Mouse (Mus musculus) T-helper 1 cell (primary cell): Measurements from ENCODE around the gene Nrip2.

Source experiments
- in situ Hi-C: fragments of 300-600 bp; cut with MboI, MseI; formaldehyde crosslinking; loops from one replicate; pipeline ENCODE4 v1.15.1; 2025; ENCODE audit warnings: high pct_unique_total_duplicates

The Nrip2 gene

DNA sequence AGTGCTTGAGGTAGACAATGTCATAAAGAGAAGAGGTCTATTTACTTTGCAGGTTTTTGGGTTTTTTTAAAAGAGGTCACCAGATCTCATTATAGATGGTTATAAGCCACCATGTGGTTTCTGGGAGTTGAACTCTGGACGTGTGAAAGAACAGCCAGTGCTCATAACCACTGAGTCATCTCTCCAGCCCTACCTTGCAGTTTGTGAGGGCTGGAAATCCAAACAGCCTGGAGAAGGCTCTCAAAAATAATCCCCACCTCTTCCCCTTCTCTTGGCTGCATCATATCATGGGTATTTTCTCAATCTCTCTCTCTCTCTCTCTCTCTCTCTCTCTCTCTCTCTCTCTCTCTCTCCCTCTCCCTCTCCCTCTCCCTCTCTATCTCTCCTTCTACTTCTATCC, 8.4 kb upstream of the Nrip2 start:
- in situ Hi-C loops = no loop called here

DNA sequence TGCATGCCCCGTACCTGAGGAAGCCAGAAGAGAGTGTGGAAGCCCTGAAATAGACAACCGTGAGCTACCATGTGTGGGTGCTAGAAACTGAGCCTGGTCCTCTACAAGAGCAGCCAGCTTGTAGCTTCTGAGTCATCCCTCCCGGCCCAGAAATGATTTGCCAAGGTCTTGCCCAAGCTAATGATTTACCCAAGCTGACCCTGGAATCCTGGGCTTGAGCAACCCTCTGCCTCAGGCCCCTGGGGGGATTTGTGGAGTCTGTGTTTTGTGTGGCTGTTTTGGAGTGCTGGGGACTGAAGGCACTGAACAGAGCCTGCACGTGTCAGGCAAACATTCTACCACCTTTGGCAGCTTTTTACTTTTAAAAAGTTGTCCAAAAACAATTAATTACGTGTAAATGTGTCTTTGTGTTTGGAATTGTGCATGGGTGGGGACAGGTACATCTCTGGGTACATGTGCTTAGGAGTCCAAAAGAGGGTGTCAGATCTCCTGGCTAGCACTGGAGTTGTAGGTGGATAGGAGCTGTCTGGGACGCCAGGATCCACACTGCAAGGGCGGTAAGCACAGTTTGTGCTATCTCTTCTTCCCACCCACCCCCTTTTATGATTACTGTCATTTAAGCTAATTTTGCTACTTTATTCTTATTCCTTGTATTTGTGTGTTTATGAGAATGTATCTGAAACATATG, 1.4 kb upstream of the Nrip2 start:
- in situ Hi-C loops = no loop called here

DNA sequence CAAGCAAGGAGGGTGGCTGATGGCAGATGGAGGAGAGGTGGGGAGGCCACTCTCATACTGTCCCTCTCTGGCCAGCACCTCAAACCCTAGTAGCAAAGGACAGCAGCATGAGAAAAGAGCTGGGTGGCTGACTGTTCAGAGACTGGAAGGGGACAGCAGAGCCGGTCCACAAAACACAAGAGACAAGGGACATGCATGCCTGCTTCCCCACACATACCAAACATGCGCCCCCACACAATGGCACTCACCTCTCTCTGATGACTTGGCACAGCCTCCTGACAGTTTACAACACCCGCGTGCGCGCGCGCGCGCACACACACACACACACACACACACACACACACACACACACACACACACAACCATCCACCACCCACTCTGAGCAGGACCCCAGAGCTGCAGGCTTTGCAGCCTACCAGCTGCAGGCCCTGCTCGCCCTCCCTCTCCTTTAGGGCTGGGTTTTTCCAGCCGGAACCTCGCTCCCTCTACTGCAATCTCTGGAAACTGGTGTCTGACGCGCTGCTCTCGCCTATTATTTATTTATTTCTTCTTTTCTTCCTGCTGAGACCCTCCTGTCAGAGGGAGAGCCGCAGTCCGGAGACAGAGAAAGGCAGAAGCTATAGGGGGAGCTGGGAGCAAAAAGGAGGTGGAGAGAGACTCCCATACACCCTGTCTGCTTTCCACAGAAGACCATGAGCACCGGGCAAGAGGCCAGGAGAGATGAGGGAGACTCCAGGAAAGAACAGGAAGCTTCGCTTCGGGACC, 507 bp downstream of the Nrip2 start:
- in situ Hi-C loops = no loop called here

DNA sequence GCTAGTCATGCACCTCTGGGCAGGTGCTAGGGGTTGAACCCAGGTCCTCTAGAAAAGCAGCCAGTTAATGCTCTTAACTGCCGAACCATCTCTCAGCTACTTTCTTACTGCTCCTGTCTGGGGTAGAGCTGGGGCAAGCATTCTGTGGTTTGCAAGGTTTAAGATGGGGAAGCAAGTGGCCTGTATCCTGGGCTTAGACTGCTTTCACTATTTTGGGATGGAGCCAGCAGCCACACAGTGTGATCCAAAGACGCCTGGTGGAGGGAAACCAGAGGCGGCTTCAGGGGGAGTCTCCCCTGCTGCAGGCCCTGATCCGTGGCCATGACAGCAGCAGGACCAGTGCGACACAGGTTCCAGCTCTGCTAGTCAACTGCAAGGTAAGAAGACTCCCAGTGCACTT, 5.6 kb downstream of the Nrip2 start:
- in situ Hi-C loops = loop anchor here (5.0 kb wide), 1 partner anchor 77 kb away; no protein-coding TSS in a partner anchor

DNA sequence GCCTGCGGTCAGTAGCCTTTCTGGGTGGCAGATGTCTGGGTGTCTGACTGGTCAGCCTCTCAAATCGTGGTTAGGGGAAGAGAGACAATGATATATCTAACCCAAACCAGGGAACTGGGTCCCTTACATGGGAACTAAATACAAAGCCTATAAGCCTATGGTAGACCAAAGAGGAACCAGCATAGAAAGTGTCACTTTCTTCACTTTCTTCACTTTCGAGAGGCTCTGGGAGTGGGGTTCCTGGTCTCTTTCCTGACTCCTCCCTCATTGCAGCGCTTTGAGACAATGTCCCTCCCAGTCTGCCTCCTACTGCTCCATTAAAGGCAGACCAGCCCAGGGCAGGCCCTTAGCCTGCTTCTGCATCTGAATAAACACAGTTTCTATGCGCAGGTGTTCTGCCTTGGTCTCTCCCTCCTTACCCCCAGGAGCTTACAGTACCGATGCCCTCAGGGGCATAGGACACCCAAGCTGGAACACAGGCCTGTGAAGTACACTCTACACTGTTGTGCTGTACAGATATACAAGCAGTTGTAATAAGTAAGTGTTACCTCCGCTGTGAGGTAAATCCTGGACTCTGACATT, 9.5 kb downstream of the Nrip2 start:
- in situ Hi-C loops = loop anchor here (5.0 kb wide), 1 partner anchor 81 kb away; no protein-coding TSS in a partner anchor

DNA sequence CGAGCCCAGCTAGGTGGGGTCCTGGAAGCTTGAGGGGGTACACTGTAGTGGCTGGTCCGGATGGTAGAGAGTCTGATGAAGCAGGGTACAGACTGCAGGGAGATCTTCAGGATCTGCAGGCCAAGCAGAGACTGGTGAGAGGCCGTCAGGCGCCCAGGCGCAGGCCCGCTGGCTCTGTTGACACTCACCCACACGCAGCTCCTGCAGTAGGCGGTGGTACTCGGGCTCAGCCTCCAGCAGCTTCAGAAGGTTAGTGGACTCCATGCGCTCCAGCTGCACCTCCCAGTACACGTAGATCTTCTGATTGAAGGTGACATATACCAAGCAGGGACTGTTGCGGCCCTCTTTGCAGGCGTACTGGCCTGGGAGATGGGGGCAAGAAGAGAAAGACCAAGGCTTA, 11.2 kb downstream of the Nrip2 start:
- in situ Hi-C loops = no loop called here

DNA sequence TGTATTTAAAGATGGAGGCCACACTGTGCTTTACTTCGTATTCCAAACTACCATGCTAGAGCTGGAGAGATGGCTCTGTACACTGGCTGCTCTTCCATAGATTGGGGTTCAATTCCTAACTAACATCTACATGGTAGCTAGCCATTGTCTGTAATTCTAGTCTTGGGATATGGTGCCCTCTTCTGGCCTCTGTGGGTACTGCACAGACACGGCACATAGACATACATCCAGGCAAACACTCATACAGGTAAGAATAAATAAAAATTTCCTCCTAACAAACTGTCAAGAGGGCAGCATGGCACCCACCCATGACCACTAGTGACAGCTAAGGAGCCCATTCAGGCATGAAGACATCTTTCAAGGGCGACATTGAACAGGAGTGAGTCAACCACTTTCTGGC, 12.0 kb downstream of the Nrip2 start:
- in situ Hi-C loops = no loop called here

DNA sequence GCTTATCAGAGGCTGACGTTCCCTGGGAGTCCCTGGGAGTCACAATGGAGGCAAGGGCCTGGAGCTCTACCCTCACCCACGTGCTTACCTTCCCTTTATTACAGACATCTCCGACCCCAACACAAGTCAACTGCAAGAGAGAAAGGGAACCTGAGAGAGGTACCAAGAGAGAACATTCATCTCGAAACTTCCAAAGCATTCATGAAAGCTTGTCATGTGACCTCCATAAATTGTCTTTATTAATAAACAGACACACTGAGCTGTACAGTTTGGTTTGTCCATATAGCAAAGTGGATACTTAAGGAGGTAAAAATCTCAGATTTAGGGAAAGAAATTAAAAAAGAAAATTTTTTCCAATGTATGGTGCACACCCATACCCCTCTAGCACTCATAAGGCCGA, 17.1 kb downstream of the Nrip2 start:
- in situ Hi-C loops = no loop called here

DNA sequence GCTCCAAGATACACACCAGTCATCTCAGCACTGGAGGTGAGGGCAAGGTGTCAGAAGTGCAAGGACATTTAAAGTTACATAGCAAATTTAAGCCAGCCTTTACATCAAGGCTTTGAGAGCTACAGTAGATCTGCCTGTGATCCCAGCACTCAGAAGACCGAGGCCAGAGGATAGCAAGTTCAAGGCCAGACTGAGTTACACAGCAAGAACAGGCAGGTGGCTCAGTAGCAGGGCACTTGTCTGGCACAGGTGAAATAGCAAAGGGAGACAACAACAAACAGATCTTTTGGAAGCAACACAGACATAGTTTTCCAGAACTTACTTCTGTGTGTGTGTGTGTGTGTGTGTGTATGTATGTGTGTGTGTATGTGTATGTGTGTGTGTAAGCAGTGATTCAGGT, 19.0 kb downstream of the Nrip2 start:
- in situ Hi-C loops = no loop called here

DNA sequence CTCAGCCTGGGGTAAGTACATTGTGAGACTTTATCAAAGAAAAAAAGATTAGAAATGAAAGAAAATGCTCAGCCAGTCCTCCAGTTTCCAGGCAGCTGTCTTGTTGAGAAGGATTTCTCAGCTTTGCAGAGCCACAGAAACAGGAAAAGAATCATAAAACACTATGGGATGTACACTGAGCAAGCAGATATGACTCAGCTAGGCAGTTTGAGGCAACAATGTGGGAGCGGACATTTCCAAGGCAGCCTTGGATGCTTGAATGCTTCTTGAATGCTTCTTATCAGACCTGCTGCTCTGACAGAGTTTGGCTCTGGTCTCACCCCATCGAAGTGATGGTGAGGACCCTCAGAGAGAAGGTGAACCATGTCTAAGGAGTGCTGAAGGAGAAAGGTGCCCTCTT, 21.9 kb downstream of the Nrip2 start:
- in situ Hi-C loops = no loop called here

DNA sequence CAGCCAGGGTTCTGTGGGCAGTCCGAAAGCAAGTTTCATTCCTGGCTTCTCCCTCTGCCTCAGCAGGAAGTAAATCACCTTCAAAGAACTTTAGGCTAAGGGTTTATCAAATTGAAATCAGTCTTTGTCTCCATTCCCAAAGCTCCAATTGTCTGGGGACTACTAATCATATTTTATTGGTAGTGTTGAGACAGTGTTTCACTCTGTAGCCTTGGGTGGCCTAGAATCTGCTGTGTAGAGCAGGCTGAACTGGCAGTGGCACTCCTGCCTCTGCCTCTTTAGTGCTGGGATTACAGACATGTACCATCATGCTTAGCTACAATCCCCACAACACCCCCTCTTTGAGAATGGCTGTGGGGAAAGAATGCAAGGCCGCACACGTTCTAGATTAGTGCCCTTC, 22.4 kb downstream of the Nrip2 start:
- in situ Hi-C loops = no loop called here

DNA sequence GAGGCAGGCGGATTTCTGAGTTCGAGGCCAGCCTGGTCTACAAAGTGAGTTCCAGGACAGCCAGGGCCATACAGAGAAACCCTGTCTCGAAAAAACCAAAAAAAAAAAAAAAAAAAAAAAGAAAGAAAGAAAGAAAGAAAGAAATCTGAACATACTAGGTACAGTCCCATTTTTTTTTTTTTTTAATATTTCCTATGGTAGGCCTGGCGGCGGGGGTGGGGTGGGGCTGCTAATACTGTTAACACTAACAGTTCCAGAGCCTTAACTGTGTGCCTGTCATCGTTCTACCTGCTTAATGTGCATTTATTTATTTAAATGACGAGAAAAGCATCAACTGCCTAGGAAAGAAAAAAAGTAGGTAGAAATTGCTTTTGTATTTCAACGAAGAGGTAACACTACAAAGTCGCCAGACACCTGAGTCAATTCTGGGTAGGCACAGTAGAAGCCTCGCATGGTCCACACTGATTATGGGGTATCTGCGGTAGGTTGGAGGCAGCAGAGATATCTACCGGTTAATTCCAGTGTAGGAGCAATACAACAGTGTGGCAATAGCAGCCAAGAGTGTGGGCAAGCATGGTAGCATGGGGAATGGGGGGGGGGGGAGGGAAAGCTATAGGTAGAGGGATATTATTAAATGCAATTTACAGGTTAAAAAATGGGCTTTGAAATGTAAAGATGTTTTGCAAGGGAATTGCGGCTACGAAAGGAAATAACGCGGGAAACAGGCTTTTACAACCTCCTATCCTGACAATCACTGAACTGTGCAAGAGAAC, 24.6 kb downstream of the Nrip2 start:
- in situ Hi-C loops = no loop called here

DNA sequence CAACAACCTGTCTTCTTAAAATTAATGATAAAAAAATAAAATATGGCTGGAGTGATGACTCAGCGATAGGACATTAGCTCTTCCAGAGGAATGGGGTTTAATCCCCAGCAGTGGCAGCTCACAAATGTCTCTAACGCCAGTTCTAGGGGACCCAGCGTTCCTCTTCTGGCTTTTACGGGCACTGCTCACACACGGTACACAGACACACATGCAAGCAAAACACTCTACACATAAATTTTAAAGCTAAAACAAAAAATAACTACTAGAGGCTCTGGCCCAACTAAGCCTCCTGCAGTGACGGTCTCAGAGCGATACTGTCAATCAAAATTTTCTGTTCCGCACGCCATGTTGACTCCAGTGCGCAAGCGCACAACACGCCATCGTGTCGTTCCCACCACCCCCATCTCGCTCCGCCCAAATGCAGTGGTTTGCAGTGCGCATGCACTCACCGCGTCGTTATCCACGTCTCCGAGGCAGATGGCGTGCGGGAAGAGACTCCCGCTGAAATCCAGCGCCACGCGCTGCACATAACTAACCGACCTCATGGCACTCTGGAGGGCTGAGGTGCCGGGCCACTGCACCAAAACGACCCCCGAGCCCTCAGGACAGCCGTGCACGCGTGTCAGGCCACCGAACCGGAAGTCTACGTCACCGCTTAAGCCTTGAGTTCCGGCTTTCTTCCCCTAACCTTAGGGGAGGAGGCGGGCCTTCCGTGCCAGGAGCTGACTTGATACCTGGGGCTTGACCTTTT, 25.3 kb downstream of the Nrip2 start, which contains the start of gene Itfg2:
Gene Itfg2, minus strand, starts transcription at position 663 of the 751 bp plus-strand sequence.
- in situ Hi-C loops = no loop called here

DNA sequence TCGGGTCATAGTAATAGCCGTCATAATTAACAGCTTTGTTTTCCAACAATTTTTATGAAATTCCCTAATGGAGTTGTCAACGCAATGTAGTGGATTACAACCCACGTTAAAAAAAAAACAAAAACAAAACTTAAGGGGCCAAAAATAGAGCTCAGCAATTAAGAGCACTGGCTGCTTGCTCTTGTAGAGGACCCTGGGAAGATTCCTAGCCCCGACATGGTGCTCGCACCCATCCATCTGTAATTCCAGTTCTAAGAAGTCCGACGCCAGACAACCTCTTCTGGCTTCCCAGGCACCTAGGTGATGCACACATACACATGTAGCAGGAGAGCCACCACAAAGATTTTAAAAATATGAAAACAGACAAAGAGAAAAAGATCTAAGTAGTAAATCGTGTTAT, 25.9 kb downstream of the Nrip2 start:
- in situ Hi-C loops = no loop called here

DNA sequence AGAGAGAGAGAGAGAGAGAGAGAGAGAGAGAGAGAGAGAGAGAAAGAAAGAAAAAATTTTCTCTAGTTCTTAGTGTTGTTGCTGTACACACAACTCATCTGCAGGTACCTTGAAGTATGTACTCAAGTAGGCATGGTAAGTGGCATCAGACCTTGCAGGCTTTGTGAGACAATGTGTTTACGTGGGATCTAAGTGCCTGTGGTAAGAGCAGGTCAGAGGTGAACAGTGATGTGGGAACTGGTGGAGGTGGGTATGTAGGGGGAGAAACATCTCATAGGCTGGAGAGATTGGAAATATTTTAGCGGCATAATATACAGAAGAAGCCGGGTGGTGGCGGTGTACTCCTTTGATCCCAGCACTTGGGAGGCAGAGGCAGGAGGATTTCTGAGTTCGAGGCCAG, 28.5 kb downstream of the Nrip2 start:
- in situ Hi-C loops = no loop called here

DNA sequence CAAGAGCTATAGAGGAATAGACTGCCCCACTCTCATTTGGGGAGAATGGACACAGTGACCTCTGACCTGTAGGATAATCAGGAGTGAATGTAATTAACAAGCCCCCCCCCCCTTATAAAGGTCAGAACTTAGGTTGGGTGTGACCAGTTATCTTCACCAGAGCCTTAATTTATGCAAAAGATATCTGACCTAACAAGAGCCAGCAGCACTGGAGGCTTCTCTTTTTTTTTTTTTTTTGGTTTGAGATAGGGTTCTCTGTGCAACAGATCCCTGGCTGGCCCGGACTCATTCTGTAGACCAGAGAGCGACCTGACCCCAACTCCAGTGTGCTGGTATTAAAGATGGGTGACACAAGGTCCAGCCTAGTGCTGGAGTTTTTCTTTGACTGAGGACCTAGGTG, 30.2 kb downstream of the Nrip2 start:
- in situ Hi-C loops = no loop called here

DNA sequence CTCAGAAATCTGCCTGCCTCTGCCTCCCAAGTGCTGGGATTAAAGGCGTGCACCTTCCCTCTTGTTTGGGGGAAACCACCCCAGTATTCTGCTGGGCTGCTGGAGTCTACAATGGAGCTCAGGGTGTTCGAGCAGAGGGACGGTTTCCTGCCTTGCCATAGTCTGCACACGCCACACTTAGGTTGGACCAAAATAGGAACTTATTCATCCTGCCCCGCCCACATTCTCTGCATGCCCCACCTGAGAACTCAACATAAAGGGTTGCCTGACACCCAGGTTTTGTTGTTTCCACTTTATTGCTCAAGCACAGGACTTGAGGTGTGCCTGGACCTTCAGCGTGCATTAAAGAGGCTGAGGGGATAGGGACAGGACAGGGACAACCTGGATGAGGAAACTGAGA, 30.7 kb downstream of the Nrip2 start:
- in situ Hi-C loops = loop anchor here (10.0 kb wide), 1 partner anchor 985 kb away; no protein-coding TSS in a partner anchor

DNA sequence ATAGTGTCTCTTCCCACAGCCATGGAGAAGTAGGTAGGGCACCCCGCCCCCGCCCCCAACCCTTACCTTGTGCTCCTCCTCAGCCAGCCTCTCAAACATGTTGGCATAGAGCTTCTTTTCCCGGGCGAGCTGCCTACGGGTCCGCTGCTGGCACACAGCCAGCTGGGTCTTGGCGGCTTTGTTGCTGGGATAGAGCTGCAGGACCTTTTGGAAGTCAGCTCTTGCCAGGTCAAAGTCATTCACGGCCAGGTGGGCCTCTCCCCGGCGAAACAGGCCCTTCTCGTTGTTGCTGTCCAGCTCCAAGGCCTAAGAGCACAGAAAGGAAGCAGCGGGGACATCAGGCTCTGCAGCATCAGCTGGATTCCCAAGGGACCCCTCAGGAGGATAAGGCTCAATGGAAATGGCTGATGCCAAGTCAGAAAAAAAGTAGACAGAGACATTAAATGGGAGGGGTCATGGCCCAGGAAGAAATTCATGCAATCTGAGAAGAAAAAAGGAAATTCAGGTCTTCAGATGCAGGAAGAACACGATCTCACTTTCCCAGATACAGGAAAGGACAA, 33.3 kb downstream of the Nrip2 start:
- in situ Hi-C loops = loop anchor here (10.0 kb wide), 1 partner anchor 982 kb away; no protein-coding TSS in a partner anchor

DNA sequence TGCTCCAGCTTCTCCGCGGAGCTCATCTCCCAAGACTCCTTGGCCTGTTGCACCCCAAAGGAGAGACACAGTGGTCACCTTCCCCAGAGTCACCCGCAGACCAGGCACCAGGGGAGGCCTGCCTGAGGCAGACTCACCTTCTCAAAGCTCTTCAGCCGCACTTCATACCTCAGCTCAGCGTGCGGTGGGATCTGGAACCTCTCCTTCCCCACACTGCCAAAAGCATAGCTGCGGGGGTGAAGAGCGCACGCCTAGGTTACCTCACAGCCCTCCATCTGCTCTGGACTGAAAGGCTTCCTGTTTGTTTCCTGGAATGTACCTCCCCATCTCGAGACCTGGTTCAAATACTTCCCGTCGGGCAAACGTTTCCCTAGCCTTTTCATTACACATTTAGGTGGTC, 34.5 kb downstream of the Nrip2 start:
- in situ Hi-C loops = loop anchor here (10.0 kb wide), 1 partner anchor 981 kb away; no protein-coding TSS in a partner anchor

DNA sequence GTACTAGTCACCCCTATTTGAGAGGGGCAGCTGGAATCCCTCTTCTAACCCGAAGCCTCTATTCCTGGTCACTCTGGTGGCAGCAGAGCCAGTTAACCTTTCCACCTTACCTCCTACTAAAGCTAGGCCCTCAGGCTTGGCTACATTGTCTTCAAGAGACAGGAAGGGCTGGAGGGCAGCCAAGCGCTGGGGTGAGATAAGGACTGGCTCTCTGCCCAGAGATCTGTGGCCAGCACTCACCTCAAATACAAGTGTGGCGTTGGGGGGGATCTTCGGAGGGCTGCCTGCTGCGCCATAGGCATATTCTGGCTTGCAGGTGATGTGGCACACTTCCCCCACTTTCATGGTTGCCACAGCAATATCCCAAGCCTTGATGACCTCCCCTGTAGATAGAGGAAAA, 36.4 kb downstream of the Nrip2 start:
- in situ Hi-C loops = loop anchor here (10.0 kb wide), 1 partner anchor 979 kb away; no protein-coding TSS in a partner anchor
